Mouse (Mus musculus): ENCODE measurements around the gene Rnf114. TPM values are rescaled to one million over a fixed set of nuclear protein-coding genes. Genes with fewer than 3 reads are reported as not detected.
A peak's percentile ranks its signal among the peaks of the same experiment; 100 is the strongest.

The Rnf114 gene
- polyA plus RNA-seq, 1 experiment from 2014 or later, result 101 TPM

DNA sequence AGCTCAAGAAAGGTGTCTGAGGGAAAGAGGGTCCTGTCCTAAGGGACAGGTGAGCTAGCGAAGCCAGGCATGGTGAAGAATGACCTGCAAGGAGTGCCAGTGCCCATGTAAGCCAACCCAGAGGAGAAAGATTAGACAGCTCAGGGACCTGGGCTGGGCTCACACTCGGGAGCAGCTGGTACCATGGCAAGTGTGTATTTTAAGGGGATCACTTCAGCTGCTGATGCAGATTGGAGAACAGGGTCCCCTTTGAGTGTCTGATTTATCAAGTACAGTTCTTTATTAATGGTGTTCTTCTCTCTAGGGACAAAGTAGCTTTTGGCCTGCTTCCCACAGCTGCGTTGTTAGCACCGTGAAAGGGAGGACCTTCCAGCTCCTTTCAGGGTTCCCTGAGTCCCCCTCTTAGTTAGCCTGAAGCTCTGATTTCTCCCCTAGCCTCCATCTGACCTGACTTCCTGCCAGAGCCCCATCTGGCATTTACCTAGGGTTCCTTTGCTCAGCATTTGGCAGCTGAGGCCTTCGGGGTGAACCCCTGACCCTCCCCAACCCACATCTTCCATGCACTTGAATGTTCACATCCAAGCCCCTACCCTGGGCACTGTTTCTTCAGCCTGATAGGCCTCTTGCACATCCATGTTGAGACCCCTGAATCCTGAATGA, 36.0 kb upstream of the Rnf114 start:
- Histone ChIP-seq H3K4me3 (ENCODE audit: low read length) (no peak overlapping the region), H3K9ac (ENCODE audit: low read length) (no peak overlapping the region), H3K27me3 (ENCODE audit: control insufficient read depth, insufficient read depth, low read depth, low read length) (no peaks in the 10 kb centered on the region), H3K4me1 (replicated peaks; ENCODE audit: control insufficient read depth, insufficient read depth, low read length) (no peaks in the 10 kb centered on the region), H3K27ac (ENCODE audit: low read length) (no peak overlapping the region), H3K9me3 (ENCODE audit: control insufficient read depth, low read length) (no peaks in the 10 kb centered on the region), H3K4me2 (ENCODE audit: low read depth, low read length) (no peak overlapping the region), H3K36me3 (ENCODE audit: control insufficient read depth, insufficient read depth, low read length) (peaks cover 20% of the 10 kb centered on the region)
- 82% methylated on average over 5 of the region's 5 CpGs for WGBS
- ATAC-seq (ENCODE audit: low read depth), result no peak

DNA sequence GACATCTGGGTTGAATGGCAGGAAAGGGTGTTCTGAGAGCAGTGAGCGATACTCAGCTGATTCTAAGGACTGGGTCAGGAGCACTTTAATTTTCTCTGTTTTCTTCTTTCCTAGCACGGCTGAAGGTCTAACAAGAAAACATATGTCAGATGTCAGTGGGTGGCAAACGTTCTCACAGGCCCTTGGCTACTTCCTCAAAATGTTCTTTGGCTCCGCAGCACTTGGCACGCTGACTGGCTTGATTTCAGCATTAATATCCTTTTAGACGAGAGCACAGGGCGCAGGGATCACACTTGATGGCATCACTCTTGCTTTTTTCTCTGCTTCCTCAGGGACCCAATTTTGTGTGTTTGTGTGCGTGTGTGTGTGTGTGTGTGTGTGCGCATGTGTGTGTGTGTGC, 35.2 kb upstream of the Rnf114 start:
- Histone ChIP-seq H3K9ac (ENCODE audit: low read length) (no peak overlapping the region), H3K27me3 (ENCODE audit: control insufficient read depth, insufficient read depth, low read depth, low read length) (no peaks in the 10 kb centered on the region), H3K4me3 (ENCODE audit: low read length) (no peak overlapping the region), H3K4me2 (ENCODE audit: low read depth, low read length) (no peak overlapping the region), H3K27ac (ENCODE audit: low read length) (no peak overlapping the region), H3K36me3 (ENCODE audit: control insufficient read depth, insufficient read depth, low read length) (peaks cover 20% of the 10 kb centered on the region), H3K4me1 (replicated peaks; ENCODE audit: control insufficient read depth, insufficient read depth, low read length) (no peaks in the 10 kb centered on the region), H3K9me3 (ENCODE audit: control insufficient read depth, low read length) (no peaks in the 10 kb centered on the region)
- 90% methylated on average over 9 of the region's 9 CpGs for WGBS
- no peak for ATAC-seq (ENCODE audit: low read depth)

DNA sequence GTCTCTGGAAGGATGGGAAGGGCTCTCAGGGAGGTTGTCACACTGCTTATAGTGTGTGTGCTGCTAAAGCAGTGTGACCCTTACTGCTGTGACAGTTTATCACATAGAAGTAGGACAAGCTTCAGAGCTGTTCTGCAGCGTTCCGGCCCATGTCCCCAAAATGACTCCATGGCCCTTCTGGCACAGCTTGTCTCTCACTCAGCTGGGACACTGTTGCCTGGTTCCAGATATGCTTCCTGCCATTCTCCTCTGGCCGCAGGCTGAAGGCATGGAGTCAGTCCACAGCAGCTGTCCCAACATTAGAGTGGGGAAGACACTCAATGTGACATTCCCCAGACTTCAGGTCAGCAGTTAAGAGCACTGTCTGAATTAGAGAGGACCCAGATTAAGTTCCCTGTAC, 33.9 kb upstream of the Rnf114 start:
- H3K4me3 ChIP-seq (ENCODE audit: low read length), result no peak overlapping the region
- H3K4me2 ChIP-seq (ENCODE audit: low read depth, low read length), result no peak overlapping the region
- no peaks in the 10 kb centered on the region for H3K4me1 ChIP-seq (replicated peaks; ENCODE audit: control insufficient read depth, insufficient read depth, low read length)
- WGBS, result 96% methylated on average over 3 of the region's 3 CpGs
- H3K9me3 ChIP-seq (ENCODE audit: control insufficient read depth, low read length), result no peaks in the 10 kb centered on the region
- H3K36me3 ChIP-seq (ENCODE audit: control insufficient read depth, insufficient read depth, low read length), result peaks cover 15% of the 10 kb centered on the region
- no peaks in the 10 kb centered on the region for H3K27me3 ChIP-seq (ENCODE audit: control insufficient read depth, insufficient read depth, low read depth, low read length)
- no peak overlapping the region for H3K9ac ChIP-seq (ENCODE audit: low read length)
- ATAC-seq (ENCODE audit: low read depth), result no peak
- no peak overlapping the region for H3K27ac ChIP-seq (ENCODE audit: low read length)

DNA sequence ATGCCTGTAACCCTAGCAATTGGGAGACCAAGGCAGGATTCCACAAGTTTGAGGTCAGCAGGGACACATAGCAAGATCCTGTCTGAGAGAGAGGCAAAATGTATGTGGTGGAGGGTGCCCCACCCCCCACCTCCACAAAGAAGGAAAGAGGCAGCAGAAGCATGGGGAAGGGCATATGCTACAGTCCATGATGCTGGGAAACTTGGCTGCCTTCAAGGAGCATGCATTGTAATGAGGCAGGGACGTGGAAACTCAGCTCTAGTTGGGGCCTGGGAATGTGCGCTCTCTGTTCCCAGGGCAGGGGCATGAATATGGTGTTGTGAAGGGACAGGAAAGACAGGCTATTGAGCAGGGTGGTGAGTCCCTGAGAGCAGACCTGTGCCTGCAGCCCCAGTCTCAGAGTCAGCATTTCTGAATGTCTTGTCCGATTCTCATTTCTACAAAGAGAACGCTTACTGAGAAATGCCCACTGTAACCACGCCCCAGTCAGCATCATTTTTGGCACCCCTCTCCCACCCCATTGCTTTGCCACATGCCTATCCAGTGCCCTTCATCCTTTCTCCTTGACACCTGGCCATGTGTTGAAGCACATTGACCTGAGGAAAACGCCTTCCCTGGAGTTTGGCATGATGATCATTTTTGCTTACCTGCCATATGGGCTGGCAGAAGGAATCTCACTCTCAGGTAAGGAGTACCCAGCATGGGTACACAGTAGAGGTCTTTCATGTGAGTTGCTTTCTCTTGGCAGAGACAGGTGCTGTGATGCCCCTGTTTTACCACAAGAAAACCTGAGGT, 33.2 kb upstream of the Rnf114 start:
- no peak overlapping the region for H3K4me2 ChIP-seq (ENCODE audit: low read depth, low read length)
- ATAC-seq (ENCODE audit: low read depth), result no peak
- H3K27me3 ChIP-seq (ENCODE audit: control insufficient read depth, insufficient read depth, low read depth, low read length), result no peaks in the 10 kb centered on the region
- no peaks in the 10 kb centered on the region for H3K9me3 ChIP-seq (ENCODE audit: control insufficient read depth, low read length)
- 89% methylated on average over 6 of the region's 6 CpGs for WGBS
- H3K4me3 ChIP-seq (ENCODE audit: low read length), result no peak overlapping the region
- peaks cover 11% of the 10 kb centered on the region for H3K36me3 ChIP-seq (ENCODE audit: control insufficient read depth, insufficient read depth, low read length)
- H3K27ac ChIP-seq (ENCODE audit: low read length), result no peak overlapping the region
- H3K9ac ChIP-seq (ENCODE audit: low read length), result no peak overlapping the region
- no peaks in the 10 kb centered on the region for H3K4me1 ChIP-seq (replicated peaks; ENCODE audit: control insufficient read depth, insufficient read depth, low read length)

DNA sequence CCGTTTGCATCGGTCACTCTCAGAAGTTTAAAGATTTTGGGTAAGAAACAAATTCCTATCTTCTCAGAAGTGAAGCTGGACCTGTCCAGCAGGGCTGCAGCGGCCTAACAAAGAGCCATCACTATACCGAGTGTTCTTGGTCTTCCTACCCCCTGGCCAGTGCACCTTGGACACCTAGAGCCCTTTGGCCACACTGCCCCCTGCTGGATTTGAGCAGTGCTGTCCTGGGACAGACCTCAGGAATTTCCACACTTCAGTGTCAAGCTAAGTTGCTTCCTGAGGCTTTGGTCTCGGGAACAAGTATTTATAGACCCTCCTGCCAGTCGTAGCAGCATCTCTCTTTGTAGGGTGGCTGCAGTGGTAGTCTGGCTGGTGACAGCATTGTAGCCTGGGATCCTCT, 29.5 kb upstream of the Rnf114 start:
- Histone ChIP-seq H3K9me3 (ENCODE audit: control insufficient read depth, low read length) (no peaks in the 10 kb centered on the region), H3K4me1 (replicated peaks; ENCODE audit: control insufficient read depth, insufficient read depth, low read length) (no peaks in the 10 kb centered on the region), H3K4me3 (ENCODE audit: low read length) (no peak overlapping the region), H3K9ac (ENCODE audit: low read length) (no peak overlapping the region), H3K27ac (ENCODE audit: low read length) (no peak overlapping the region), H3K36me3 (ENCODE audit: control insufficient read depth, insufficient read depth, low read length) (peaks cover 12% of the 10 kb centered on the region), H3K27me3 (ENCODE audit: control insufficient read depth, insufficient read depth, low read depth, low read length) (no peaks in the 10 kb centered on the region), H3K4me2 (ENCODE audit: low read depth, low read length) (no peak overlapping the region)
- peak; percentile 68 for ATAC-seq (ENCODE audit: low read depth)
- WGBS, result 49% methylated on average over 6 of the region's 6 CpGs

DNA sequence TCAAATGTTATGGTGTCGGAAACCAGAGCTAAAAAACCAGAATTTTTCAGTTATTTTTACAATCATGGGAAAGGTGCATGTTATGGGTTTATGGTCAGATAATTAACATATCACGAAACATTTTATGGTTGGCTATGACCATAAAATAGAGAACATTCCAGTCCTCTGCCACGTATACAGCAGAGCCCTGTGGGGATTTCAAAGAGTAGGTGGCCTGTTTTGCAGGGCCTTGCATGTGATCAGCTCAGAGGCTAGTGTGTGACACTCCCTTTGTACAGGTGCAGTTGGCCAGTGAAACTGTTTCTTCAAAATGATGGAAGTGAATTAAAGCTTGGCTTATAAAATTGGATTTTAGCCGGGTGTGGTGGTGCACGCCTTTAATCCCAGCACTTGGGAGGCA, 28.6 kb upstream of the Rnf114 start:
- Histone ChIP-seq H3K36me3 (ENCODE audit: control insufficient read depth, insufficient read depth, low read length) (peaks cover 12% of the 10 kb centered on the region), H3K27ac (ENCODE audit: low read length) (no peak overlapping the region), H3K9me3 (ENCODE audit: control insufficient read depth, low read length) (no peaks in the 10 kb centered on the region), H3K4me3 (ENCODE audit: low read length) (no peak overlapping the region), H3K4me2 (ENCODE audit: low read depth, low read length) (no peak overlapping the region), H3K4me1 (replicated peaks; ENCODE audit: control insufficient read depth, insufficient read depth, low read length) (no peaks in the 10 kb centered on the region), H3K9ac (ENCODE audit: low read length) (no peak overlapping the region), H3K27me3 (ENCODE audit: control insufficient read depth, insufficient read depth, low read depth, low read length) (no peaks in the 10 kb centered on the region)
- 91% methylated on average over 5 of the region's 5 CpGs for WGBS
- ATAC-seq (ENCODE audit: low read depth), result no peak

DNA sequence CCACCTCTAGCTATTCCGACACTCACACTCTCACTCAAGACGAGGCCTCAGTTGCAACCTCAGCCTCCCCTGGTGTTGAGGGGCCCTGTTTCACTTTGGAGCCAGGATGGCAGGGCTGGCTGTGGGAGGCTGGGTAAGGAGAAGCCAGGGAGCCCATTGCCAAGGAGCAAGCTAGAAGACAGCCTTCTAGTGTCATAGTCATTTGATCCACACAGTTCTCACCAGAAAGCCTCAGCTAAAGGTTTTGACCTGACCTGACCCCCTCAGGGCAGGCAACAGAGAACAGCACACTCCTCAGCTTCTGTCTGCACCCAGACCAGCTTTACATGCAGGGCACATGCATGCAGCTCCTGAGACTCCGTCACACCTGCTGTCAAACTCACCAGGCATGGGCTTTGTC, 26.5 kb upstream of the Rnf114 start:
- 90% methylated on average over 3 of the region's 3 CpGs for WGBS
- ATAC-seq (ENCODE audit: low read depth), result no peak
- peaks cover 19% of the 10 kb centered on the region for H3K36me3 ChIP-seq (ENCODE audit: control insufficient read depth, insufficient read depth, low read length)

DNA sequence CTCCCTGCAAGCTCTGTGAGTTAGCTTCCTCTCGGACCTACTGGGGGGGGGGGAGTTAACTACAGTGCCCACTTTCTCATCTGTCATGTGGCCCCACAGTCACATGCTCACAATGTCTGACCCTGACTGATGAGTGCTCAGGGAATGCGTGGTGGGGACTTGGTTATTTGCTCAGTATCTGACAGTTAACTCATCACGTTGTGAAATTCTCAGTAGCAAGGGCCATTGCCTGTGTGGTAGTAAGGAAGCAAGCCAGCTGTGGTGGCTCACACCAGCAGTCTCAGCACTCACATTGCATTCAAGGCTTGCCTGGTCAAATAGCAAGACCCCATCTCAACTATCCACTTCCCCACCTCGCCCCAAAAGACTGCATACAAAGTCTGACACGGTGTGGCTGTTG, 25.2 kb upstream of the Rnf114 start:
- no peak for ATAC-seq (ENCODE audit: low read depth)
- H3K9ac ChIP-seq (ENCODE audit: low read length), result no peak overlapping the region
- peaks cover 23% of the 10 kb centered on the region for H3K36me3 ChIP-seq (ENCODE audit: control insufficient read depth, insufficient read depth, low read length)
- H3K27me3 ChIP-seq (ENCODE audit: control insufficient read depth, insufficient read depth, low read depth, low read length), result no peaks in the 10 kb centered on the region
- WGBS, result 46% methylated on average over 5 of the region's 5 CpGs
- no peak overlapping the region for H3K4me3 ChIP-seq (ENCODE audit: low read length)
- no peaks in the 10 kb centered on the region for H3K9me3 ChIP-seq (ENCODE audit: control insufficient read depth, low read length)
- no peak overlapping the region for H3K27ac ChIP-seq (ENCODE audit: low read length)
- H3K4me1 ChIP-seq (replicated peaks; ENCODE audit: control insufficient read depth, insufficient read depth, low read length), result no peaks in the 10 kb centered on the region
- no peak overlapping the region for H3K4me2 ChIP-seq (ENCODE audit: low read depth, low read length)

More for the DNA sequence above, 26.5 kb upstream of the Rnf114 start:
- Histone ChIP-seq H3K9ac (ENCODE audit: low read length) (no peak overlapping the region), H3K27ac (ENCODE audit: low read length) (no peak overlapping the region), H3K9me3 (ENCODE audit: control insufficient read depth, low read length) (no peaks in the 10 kb centered on the region), H3K27me3 (ENCODE audit: control insufficient read depth, insufficient read depth, low read depth, low read length) (no peaks in the 10 kb centered on the region), H3K4me2 (ENCODE audit: low read depth, low read length) (no peak overlapping the region), H3K4me1 (replicated peaks; ENCODE audit: control insufficient read depth, insufficient read depth, low read length) (no peaks in the 10 kb centered on the region), H3K4me3 (ENCODE audit: low read length) (no peak overlapping the region)

DNA sequence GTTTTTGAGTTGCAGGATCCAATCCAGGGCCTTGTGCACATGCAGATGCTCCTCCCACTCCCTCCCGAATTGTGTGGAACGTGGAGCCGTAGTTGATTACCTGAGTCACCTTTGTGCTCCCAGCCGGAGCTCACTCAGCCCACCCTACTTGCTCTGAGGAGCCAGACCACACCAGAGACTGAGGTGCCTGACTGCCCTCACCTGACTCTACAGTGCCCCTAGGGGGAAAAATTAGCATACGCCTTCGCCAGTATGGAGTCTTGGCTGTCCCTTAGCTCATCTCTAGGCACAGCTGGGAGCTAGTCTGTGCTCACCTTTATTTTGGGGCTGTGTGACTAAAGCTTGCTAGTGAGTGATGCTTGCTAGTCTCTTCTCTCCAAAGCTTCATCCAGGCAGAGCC, 24.0 kb upstream of the Rnf114 start:
- Histone ChIP-seq H3K27ac (ENCODE audit: low read length) (no peak overlapping the region), H3K4me3 (ENCODE audit: low read length) (no peak overlapping the region), H3K27me3 (ENCODE audit: control insufficient read depth, insufficient read depth, low read depth, low read length) (no peaks in the 10 kb centered on the region), H3K9ac (ENCODE audit: low read length) (no peak overlapping the region), H3K36me3 (ENCODE audit: control insufficient read depth, insufficient read depth, low read length) (peaks cover 32% of the 10 kb centered on the region), H3K4me2 (ENCODE audit: low read depth, low read length) (no peak overlapping the region), H3K4me1 (replicated peaks; ENCODE audit: control insufficient read depth, insufficient read depth, low read length) (no peaks in the 10 kb centered on the region), H3K9me3 (ENCODE audit: control insufficient read depth, low read length) (no peaks in the 10 kb centered on the region)
- WGBS, result 65% methylated on average over 6 of the region's 6 CpGs
- no peak for ATAC-seq (ENCODE audit: low read depth)

Data from lung, embryonic 16.5 days (tissue).